Mouse (Mus musculus) stomach, embryonic 14.5 days (tissue): ENCODE results near the gene Ttll11. TPM values are rescaled to one million over a fixed set of nuclear protein-coding genes. Genes with fewer than 3 reads are reported as not detected.

Experiments used
- ATAC-seq: fragments of 200-750 bp; cut with Nextera tagmentation; 2 replicates; pipeline ENCODE4 v1.8.0; 2017; ENCODE audit warnings: low read depth, moderate TSS enrichment; ENCODE audit not compliant: insufficient number of reproducible peaks, insufficient read depth, low FRiP score
- H3K27ac ChIP-seq: fragments of 300-500 bp; sonication (generic); 2 replicates; pipeline ENCODE4 v1.5.1; 2014; ENCODE audit warnings: mild to moderate bottlenecking, low read length, moderate library complexity, mixed read lengths
- H3K27me3 ChIP-seq: fragments of 300-500 bp; sonication (generic); 2 replicates; pipeline ENCODE4 v1.6.1; 2014; ENCODE audit warnings: low read length, control low read depth, mixed read lengths; ENCODE audit not compliant: control insufficient read depth, insufficient read depth
- H3K36me3 ChIP-seq: fragments of 300-500 bp; sonication (generic); 2 replicates; pipeline ENCODE4 v1.6.1; 2014; ENCODE audit warnings: mild to moderate bottlenecking, control low read depth, low read length, moderate library complexity, mixed read lengths; ENCODE audit not compliant: control insufficient read depth, insufficient read depth
- H3K4me1 ChIP-seq: fragments of 300-500 bp; sonication (generic); 2 replicates; pipeline ENCODE4 v1.6.1; 2014; ENCODE audit warnings: low read length, control low read depth, mixed read lengths; ENCODE audit not compliant: control insufficient read depth, insufficient read depth
- H3K4me2 ChIP-seq: fragments of 300-500 bp; sonication (generic); replicated peaks from 2 replicates; pipeline ENCODE4 v1.6.1; 2014; ENCODE audit warnings: low read depth, low read length, control low read depth
- H3K4me3 ChIP-seq: fragments of 300-500 bp; sonication (generic); 2 replicates; pipeline ENCODE4 v1.5.1; 2014; ENCODE audit warnings: low read depth, low read length, control low read depth
- H3K9ac ChIP-seq: fragments of 300-500 bp; sonication (generic); replicated peaks from 2 replicates; pipeline ENCODE4 v1.6.1; 2014; ENCODE audit warnings: low read depth, mild to moderate bottlenecking, control low read depth, low read length, moderate library complexity, mixed read lengths
- H3K9me3 ChIP-seq: fragments of 300-500 bp; sonication (generic); 2 replicates; pipeline ENCODE4 v1.6.1; 2016; ENCODE audit warnings: low read depth, low read length, control low read depth; ENCODE audit not compliant: control insufficient read depth
- WGBS: fragments of 180-500 bp; shearing (Covaris S2); extraction: QIAGEN DNeasy Blood & Tissue Kit; methylation state at CpG from one replicate; pipeline ENCODE4 v1.1.7; 2014; 5-methylcytosine and 5-hydroxymethylcytosine counted together
- polyA plus RNA-seq: library from polyadenylated mRNA; unstranded; fragments of >200 nt; fragmentation: Nextera tagmentation; extraction: Ambion mirVana; gene quantifications from 2 replicates; pipeline ENCODE4 v1.2.1, GENCODE M21; 2014

The Ttll11 gene
- polyA plus RNA-seq, 1 experiment from 2014 or later = 0.41 TPM

DNA sequence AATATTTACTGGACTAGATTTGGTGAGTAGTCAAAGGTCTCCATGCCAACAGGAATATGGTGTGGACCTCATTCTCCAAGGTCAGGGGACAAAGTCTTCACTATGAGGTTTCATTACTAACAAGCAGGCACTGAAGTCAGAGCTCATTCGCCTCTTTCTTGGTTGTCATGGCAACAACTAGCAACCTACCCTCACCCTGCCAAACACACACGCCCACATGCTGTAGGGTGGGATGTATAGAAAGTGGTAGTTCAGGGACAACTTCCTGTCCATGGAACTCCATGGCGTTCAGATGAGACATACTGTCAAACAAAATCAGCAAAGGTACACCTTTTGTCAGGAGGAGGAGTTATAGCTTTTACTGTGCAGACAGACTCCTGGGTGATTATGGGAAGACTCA is 170.6 kb downstream of the Ttll11 start:
- Histone ChIP-seq H3K4me1 (no peaks in the 10 kb centered on the region), H3K27ac (no peak overlapping the region), H3K9me3 (no peaks in the 10 kb centered on the region), H3K4me3 (no peak overlapping the region), H3K9ac (no peak overlapping the region), H3K27me3 (no peaks in the 10 kb centered on the region), H3K4me2 (no peak overlapping the region), H3K36me3 (no peaks in the 10 kb centered on the region)
- no peak for ATAC-seq
- 21% methylated on average over 3 of the region's 3 CpGs for WGBS

DNA sequence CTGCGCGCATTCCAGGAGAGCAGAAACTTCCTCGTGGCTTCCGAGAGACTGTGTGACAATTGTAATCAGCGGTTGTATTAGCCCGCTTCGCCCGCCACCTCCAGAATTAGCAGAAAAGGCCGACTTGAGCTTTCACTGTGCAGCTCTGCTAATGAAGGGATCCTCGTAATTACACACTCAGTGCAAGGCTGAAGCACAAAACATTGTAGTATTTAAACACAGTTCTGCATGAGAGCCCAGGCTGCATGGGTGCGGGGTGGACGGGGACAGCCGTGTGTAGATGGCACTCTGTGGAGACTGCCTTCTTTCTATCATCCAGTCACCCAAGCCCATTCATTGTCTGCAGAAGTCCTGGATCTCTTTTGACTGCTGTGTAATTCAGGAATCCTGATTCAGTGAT is 173.8 kb downstream of the Ttll11 start:
- no peak for ATAC-seq
- Histone ChIP-seq H3K4me1 (no peaks in the 10 kb centered on the region), H3K36me3 (no peaks in the 10 kb centered on the region), H3K27ac (no peak overlapping the region), H3K4me2 (no peak overlapping the region), H3K4me3 (no peak overlapping the region), H3K9me3 (no peaks in the 10 kb centered on the region), H3K9ac (no peak overlapping the region), H3K27me3 (no peaks in the 10 kb centered on the region)
- WGBS = 83% methylated on average over 13 of the region's 13 CpGs

DNA sequence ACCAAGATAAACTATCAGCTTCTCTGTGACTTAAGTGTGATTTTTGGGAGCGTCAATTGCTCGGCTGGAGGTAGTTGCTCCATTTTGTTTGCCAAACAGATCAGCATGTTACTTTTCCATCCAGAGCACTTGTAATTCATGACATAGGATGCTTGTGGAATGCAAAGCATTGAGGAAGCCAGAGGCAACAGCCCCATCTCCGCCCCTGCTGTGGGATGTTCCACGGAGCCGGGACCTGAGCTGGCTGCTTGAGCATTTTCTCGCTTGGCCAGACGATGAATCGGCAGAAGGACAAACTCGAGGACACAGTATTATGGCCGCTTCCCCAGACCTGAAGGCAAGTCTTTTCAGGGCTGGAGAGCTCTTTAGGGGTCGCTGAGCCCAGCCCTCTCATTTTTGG is 176.6 kb downstream of the Ttll11 start:
- 87% methylated on average over 11 of the region's 11 CpGs for WGBS

DNA sequence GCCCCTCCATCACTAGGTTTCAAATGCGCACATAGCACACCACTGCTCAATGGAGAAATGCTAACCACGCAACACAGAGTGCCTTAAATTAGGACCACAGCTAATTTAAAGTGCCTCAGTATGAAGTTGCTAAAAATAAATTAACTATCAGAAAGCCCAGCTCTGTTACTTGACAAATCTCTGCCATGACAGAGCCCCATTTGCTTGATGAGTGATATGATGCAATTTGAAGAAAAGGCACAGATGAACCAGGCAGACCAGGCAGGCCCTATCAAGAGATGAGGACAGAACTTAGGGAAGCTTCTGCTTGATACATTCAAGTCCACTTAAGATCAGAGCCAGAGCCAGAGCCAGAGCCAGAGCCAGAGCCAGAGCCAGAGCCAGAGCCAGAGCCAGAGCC is 178.0 kb downstream of the Ttll11 start:
- no peaks in the 10 kb centered on the region for H3K9me3 ChIP-seq
- no peak overlapping the region for H3K27ac ChIP-seq
- no peak overlapping the region for H3K9ac ChIP-seq
- ATAC-seq = no peak
- no peak overlapping the region for H3K4me3 ChIP-seq
- no peak overlapping the region for H3K4me2 ChIP-seq
- H3K4me1 ChIP-seq = no peaks in the 10 kb centered on the region
- no peaks in the 10 kb centered on the region for H3K36me3 ChIP-seq
- 90% methylated on average over 2 of the region's 2 CpGs for WGBS
- no peaks in the 10 kb centered on the region for H3K27me3 ChIP-seq

More for the DNA sequence above, 176.6 kb downstream of the Ttll11 start:
- Histone ChIP-seq H3K4me2 (no peak overlapping the region), H3K4me1 (no peaks in the 10 kb centered on the region), H3K4me3 (no peak overlapping the region), H3K27ac (no peak overlapping the region), H3K36me3 (no peaks in the 10 kb centered on the region), H3K9ac (no peak overlapping the region), H3K27me3 (no peaks in the 10 kb centered on the region), H3K9me3 (no peaks in the 10 kb centered on the region)
- ATAC-seq = no peak

DNA sequence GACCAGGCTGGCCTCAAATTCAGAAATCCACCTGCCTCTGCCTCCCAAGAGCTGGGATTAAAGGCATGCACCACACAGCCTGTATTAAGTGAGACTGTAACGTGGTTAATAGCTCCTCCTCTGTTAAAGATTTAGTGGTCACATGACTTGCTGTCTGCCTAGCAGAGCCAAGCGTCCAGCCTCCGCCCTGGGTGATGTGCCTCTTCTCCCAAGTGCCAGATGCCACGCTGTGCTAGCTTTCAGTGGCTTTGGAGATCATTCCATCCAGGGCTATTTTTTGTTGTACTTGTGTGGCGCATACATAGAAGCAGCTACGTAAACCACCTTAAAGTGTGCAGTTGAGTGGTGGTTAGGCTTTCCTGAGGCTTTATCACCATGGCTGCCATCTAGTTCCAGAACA is 180.6 kb downstream of the Ttll11 start:
- no peaks in the 10 kb centered on the region for H3K4me1 ChIP-seq
- WGBS = 80% methylated on average over 6 of the region's 6 CpGs
- no peaks in the 10 kb centered on the region for H3K9me3 ChIP-seq
- no peak overlapping the region for H3K4me2 ChIP-seq
- H3K27ac ChIP-seq = no peak overlapping the region
- no peak for ATAC-seq
- H3K27me3 ChIP-seq = no peaks in the 10 kb centered on the region
- no peak overlapping the region for H3K4me3 ChIP-seq
- no peak overlapping the region for H3K9ac ChIP-seq
- no peaks in the 10 kb centered on the region for H3K36me3 ChIP-seq

DNA sequence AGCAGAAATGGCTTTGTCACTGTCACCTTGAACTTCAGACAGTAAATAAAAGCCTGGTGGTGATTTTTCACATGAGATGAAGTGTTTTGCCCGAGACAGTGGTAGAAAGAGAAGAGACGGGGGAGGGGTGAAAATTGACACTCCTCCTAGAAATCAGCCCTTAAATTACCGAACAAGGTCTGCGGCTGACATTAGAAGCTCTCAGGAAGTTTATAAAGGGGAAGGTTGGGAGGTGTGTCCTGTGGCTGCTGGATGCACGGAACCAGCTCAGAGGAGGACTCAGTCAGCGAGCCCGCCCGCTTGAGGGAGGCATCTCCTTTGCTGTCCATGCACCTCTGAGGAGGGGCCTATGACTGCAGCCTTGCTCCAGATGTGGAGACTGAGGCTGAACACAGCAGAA is 181.7 kb downstream of the Ttll11 start:
- H3K4me2 ChIP-seq = no peak overlapping the region
- 25% methylated on average over 8 of the region's 8 CpGs for WGBS
- no peaks in the 10 kb centered on the region for H3K27me3 ChIP-seq
- ATAC-seq = no peak
- no peaks in the 10 kb centered on the region for H3K4me1 ChIP-seq
- no peaks in the 10 kb centered on the region for H3K9me3 ChIP-seq
- no peak overlapping the region for H3K27ac ChIP-seq
- no peak overlapping the region for H3K4me3 ChIP-seq
- H3K36me3 ChIP-seq = no peaks in the 10 kb centered on the region
- no peak overlapping the region for H3K9ac ChIP-seq

DNA sequence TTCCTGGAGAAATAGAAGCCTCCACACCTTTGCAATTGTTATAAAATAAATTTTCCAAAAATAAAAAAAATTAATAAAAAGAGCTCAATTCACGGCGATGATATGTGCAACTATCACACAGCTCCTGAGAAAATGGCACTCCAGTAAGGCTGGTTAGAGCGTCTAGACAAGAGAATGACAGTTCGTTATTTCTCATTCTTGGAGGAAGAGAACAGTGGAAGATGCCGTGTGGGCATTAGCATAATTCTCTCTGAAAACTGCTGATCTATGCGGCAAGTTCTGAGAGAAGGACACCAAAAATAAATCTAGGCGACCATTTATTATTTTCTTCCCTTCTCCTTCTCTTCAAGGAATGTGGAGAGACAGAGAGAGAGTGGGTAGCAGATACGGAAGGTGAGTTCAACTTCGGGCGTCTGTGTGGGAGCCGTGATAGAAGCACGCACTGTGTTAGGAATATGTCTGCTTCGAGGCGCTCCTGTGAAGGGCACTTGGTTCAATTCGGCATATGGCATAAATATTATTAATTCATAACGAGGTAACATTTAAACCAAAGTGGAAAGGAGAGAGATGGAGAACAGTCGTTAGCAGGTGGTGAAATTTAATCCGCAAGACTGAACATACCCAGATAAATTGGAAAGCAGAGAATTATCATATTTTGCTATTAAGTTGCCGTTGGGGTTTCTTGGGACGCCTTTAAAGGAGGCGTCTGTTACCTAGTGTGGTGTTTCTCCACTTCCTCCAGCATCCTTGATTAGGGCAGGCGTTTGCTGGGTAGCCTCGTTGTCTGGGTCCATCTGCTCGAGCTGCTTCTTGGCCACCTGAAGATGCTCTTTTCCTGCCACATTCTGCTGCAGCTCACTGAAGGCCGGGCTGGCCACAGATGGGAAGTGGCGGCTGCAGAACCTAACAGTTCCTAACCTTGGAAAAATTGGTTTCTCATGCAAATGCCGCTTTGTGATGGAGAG is 190.1 kb downstream of the Ttll11 start:
- ATAC-seq = no peak
- H3K4me3 ChIP-seq = no peak overlapping the region
- 82% methylated on average over 27 of the region's 27 CpGs for WGBS
- no peaks in the 10 kb centered on the region for H3K36me3 ChIP-seq
- H3K9ac ChIP-seq = no peak overlapping the region
- no peak overlapping the region for H3K27ac ChIP-seq
- no peaks in the 10 kb centered on the region for H3K9me3 ChIP-seq
- no peaks in the 10 kb centered on the region for H3K4me1 ChIP-seq
- no peak overlapping the region for H3K4me2 ChIP-seq
- H3K27me3 ChIP-seq = no peaks in the 10 kb centered on the region

DNA sequence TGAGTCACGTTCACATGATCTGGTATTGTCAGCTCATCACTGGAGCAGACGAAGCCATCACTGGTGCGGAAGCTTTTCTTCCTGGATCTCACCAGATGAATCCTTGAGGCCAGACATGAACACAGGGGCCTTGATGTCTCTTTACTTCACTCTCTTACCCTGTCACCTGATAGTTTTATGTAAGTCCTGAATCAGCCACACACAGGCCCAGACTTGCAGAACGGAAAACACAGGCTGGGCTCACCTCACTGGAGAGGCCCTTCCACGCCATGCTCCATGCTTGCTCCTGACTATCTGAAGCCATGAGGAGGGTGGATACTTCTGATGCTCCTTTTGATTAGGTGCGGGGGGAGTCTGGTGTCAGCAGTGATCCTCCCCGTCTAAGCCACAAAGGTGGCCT is 193.8 kb downstream of the Ttll11 start:
- H3K9ac ChIP-seq = no peak overlapping the region
- ATAC-seq = no peak
- 0 out of 2 replicates have a peak, but pooled peaks cover 2% of the 10 kb centered on the region for H3K4me1 ChIP-seq
- no peaks in the 10 kb centered on the region for H3K27me3 ChIP-seq
- H3K9me3 ChIP-seq = no peaks in the 10 kb centered on the region
- WGBS = 85% methylated on average over 7 of the region's 7 CpGs
- H3K27ac ChIP-seq = no peak overlapping the region
- H3K4me3 ChIP-seq = no peak overlapping the region
- no peaks in the 10 kb centered on the region for H3K36me3 ChIP-seq
- H3K4me2 ChIP-seq = no peak overlapping the region
